Mouse (Mus musculus): ENCODE measurements around the gene Rexo1.

Rexo1 gene

DNA sequence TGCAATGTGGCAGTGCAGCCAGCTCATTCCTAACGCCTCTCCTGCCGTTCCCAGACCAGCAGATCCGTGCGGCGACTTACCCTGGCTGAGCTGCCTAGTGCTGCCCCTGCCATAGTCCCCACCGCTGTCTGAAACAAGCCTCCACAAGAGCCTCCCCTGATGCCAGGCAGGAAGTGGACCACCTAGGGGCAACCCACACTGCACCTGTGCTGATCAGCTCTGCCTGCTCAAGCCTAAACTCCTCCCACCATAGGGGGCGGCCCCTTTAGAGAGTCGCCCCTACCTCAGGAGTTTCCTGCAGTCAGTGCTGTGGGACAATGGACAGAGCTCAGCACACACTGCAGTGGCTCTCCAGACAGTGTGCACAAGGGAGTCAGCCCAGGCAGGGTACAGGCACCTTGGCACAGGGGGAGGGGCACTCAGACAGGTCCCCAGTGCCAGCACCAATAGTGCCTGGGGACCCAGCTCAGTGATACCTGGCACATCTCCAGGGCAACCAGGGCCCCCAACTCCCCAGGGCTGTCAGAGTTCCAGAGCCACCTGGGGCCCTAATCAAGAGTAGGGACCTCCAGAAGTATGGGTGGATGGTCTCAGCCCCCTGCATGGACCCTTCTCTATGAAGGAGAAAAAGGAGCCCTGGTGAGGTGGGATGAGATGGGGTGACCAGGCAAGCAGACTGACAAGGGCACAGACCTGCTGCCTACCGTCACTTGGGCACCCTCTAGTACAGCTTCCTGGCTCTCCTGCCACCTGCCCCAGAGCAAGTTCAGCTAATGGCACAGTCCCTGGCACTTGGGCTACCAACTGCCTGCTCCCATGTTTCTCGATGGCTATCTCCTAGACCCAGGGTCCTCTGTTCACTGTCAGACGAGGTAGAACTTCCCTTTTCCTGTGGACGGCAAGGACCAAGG lies 23.5 kb upstream of the Rexo1 start:
- DNase-seq, result peak; percentile 72

DNA sequence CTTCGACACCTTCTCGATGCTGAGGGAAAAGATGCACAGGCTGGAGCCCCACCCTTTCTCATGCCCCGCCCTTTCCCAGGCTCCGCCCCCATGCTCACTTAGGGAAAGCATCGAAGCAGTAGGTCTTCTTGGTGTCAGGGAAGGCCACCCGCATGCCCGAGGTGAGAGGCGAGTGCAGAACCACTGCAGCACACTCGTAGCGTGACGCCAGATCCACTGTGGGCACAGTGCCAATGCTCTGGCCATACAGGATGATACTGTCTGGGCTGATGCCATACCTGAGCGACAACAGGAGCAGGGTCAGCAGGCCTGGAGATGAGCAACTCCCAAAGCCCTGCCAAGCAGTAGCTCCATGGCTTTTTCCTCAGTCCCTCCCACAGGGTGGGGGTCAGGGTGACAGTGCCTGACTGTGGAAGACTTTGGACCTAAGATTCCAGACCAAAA lies 22.7 kb upstream of the Rexo1 start:
- DNase-seq, result peak; percentile 66

DNA sequence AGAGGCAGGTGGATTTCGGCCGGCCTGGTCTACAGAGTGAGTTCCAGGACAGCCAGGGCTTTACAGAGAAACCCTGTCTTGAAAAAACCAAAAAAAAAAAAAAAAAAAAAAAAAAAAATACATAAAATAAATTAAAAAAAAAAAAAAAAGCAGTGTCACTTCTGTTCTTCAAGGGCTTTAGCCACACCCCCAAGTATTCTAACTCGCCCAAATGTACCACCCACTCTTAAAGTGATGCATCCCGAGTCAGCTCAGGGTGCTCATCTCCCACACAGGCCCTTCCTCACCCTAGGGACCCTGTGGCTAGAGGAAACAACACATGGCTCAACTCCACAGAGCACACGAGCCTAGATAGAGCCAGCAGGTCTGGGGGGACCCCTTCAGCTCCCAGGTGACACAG lies 21.7 kb upstream of the Rexo1 start:
- no peak for DNase-seq

DNA sequence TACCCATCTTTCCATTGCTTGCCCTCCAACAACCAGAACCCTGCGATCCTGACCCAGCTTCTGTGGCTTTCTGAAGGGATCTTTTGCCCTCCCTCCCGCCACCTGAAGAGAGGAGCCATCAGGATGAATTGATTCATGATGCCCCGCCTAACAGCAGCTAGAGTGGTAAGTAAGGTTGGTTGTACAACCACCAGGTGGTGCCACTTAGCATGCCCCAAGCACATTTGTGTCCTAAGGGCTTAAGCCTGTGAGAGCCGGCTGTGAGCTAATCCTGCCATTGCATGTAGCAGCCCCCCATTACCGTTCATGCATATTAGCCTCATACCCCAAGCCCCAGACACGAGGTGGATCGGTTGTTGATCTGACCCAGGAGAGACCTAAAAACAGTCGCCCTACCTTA lies 17.6 kb upstream of the Rexo1 start:
- DNase-seq, result peak; percentile 84

DNA sequence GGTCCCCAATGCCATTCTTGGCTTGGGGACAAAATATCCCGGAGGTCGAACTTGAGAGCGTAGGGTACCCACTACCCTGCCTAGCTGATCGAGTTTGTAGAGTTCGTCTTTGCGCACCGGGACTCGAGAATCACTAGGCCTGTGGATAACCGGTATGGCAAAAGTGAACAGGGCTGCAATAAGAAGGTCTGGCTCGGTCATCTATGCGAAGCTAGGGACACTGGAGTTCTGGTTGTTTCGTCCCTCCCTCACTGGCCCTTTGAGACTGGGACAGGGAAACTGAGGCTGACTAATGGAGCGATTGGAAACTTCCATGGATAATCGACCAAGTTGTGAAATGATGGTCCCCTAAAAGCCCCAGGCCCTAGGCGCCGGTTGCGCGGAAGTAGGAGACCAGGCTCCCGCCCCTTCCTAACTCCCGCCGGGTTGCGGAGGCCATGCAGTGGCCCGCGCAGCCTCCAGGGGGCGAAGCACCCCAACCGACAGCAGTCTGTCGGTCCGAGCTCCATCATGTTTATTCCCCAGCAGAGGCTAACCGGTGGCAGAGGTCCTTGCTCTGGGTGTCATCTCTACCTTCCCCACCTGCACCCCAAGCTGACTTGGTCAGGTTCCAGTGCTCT lies 16.9 kb upstream of the Rexo1 start:
- peak; percentile 90 for DNase-seq

DNA sequence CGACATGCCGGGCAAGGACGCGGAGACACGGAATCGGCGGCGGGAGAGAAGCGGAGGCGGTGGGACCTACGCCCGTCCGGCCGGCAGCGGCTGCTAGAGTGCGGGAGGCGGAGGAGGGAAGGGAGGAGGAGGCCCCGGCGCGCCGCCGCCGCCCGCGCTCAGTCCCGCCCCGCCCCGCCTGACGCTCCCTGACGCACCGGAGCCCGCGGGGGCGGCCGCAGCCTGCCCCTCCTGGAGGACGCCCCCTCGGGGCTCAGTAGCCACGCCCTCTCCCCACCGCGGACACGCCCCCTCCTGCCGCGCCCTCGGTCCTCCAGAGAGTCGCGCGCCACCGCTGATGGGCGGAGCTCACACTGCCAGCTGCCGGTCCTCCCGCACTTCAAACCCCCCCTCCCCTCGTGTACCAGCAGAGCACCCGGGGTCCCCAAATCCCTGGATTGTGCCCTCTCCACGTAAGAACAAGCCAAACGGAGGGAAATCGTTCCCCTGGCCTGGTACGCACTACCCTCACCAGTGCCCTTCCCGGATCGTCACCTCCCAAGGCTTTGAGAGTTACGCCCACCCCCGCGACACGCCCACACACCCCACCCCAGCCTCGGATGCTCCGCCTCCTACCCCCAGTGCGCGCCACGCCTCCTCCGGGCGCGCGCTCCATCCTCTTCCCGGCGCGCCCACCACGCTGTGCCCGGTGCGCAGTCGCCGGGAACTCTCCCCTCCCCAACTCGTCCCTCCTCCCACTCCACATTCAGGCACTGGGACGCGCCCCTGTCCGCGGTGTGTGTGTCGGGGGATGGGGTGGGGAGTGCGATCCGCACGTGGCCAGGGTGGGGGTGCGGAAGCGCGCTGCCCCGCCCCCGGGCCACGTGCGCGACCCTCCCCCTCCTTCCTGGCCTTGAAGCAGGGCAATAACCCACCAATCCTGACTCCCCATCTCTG lies 16.1 kb upstream of the Rexo1 start, which contains the start of gene Klf16:
TSS of gene Klf16 (minus strand) at position 127 of the 936 bp plus-strand sequence.
- peak; percentile 99 for DNase-seq

DNA sequence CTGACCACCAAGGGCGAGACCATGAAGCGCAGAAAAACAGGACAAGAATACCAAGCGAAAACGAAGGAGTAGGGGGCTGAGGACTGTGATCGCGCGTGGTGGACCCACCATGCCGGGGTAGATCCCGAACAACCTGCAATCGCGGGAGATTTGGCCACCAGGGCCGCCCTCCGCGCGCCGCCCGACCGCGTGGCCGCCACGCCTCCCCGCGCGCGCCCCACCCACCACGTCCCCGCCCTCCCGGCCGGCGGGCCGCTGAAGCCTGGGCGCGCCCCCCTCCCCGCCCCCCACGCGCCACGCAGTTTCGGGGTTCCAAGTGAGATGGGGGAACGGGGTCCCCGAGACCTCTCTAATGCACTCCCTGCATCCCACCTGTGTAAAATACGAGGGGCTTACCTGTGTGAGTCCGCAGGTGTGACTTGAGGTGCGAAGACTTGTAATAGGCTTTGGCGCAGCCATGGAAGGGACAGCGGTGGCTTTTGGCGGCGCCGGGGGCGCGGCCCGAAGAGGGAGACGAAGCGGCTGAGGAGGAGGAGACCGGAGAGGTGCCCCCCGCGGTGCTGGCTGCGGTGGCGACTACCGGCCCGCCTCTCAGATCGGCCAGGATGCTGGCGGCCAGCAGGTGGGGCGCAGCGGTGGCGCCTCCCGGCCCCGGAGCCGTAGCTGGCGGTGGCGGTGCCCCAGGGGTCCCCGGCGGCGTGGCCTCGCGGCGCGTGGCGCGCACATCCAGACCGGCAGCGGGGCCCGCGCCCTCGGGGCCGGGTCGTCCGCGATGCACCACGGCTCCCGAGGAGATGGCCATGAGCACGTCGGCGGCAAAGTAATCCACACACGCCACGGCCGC lies 15.2 kb upstream of the Rexo1 start:
- peak; percentile 79 for DNase-seq

DNA sequence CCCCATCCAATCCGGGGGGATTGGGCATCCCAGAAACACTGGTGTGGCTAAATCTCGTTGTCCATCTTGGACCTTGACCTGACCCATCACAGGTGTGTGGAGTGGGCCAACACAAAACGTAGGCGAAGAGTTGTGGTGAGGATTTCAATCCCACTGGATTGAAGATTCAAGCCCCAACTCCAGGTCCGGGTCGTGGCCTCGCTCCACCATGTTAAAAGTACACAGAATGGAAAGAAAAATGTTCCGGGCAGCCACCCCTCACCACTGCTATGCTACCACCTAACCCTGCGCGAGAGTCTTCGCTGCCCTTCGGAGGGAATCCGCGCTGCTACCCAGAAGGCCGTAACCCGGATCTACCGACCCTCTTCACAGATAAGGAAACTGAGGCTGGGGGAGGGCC lies 14.6 kb upstream of the Rexo1 start:
- DNase-seq, result no peak

DNA sequence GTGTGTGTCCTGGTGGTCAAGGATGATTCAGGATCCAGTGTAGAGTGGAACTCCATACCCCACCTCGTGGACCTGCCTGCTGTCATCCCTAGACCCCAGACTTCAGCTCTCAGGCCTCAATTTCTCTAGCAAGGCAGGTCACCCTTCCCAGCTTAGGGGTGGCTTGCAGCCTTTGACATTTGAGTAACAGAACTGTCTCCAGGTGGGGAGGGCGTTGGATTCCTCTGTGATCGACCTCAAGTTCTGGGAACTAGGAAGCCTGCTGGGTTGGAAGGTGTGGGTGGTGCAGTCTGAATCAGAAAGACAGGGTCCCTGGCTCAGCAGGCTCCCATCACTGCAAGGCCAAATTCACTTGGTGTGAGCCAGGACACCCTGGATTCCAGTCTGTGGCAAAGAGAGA lies 13.5 kb upstream of the Rexo1 start:
- peak; percentile 9 for DNase-seq

DNA sequence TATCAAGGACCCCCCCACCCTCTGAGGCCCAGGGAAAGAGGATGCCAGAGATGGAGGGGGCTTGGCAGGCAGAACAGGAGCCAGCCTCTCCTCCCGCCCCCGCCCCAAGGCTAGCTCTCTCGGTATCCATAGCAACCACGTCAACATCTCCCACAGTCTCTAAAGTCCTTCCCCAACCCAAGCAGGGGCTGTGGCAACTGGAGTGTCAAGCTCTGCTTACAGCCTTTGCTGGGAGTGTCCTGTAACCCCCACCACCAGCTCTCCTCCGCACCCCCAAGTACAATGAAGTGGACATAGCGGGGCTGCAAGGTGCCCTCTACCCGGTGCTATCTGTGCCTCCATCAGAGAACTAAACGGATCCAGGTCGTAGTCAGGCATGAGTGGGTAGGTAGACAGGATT lies 12.6 kb upstream of the Rexo1 start:
- DNase-seq, result peak; percentile 16

DNA sequence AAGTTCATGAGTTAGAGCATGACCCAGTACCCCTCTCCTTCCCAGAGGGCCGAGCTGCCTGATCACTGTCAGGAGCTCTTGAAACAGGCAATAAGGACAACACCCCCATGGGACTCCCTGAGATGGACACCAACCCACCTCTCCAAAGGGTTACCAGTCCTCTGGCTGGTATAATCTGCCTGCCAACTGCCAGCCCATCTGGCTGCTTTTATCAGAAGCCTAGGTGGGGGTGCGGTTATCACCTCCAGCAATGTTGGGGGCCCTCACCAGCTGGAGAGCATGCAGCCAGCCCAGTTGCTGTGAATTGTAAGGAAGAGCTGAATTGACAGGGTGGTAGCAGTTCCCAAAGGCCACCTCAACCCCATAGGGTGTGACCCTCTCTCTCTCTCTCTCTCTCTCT lies 11.1 kb upstream of the Rexo1 start:
- no peak for DNase-seq

DNA sequence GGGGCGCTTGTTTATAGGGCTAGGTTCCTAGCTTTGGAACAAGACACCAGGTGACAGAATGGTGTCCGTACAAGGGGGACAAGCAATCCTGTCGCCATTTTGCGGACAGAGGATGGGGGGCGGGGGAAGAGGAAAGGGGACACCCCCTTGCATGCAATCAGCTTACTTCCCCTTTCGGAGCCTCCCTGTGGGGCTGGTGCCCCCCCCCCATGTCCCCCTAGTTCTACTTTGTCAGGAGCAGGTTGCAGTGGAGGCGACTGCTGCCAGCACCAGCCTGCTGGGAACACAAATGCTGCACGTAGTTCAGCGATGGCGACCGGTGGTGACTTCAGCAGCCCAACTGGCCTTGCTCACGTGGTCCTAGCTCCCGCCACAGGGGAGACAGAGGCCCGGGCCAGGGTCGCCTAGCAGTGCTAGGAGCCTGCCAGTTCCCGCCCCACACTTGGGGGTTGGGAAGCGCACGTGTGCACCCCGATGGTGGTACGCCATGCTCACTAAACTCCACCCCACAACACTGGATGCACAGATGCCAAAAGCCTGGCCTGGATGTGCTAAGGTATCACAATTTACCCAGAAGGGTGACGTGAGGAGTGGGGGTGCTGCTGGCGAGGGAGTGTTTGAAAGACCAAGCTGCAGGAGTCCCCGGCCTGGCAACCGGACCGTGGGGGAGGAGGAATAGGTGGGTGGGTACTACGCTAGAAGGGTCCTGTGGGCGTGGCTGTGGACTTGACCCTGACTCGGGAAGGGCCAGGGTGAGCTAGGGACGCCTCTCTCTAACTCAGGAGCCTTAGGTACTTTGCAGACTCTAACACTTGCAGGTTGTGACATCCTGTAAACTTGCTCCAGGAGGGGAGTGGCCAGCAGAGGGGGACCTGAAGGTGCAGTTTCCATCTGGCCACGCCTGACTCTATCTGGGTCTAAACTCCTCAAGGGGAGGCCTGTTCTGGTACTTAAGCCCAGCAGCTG lies 9.8 kb upstream of the Rexo1 start:
- DNase-seq, result peak; percentile 57

DNA sequence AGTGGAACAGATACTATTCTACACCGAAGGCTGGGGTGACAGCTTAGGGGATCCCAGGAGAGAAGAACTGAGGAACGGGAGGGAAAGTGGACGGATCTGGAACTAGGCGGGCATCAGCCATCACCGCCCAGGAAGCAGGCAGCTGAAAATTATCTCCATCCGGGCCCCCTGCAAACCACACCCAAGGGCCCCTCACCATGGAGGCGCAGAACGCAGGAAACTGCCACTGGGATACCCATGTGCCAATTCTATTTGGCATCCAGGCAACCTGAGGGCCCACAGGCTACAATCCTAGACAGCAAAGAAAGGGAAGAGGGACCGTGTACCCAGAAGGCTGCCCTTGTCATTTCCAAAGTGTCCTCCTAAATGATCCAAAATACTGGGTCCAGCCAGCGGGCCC lies 9.1 kb upstream of the Rexo1 start:
- no peak for DNase-seq

DNA sequence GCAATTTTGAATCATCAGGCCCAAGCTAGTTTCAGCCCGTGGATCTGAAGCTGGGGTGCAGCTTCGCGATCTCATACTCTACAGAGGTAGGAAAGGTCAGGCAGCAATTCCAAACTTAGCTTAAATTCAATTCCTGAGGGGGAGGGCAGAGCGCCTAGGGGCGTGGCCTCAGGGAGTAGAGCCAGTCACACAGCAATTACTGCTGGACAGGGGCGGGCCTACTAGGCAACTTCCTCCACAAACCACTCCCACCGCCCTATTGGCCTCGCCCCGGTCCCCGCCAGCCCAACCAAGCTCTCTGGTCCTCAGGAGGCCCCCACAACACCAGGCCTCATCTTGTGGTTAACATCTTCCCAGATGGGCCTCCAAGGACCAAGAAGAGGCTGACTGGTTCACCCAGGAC lies 8.3 kb upstream of the Rexo1 start:
- DNase-seq, result peak; percentile 68

DNA sequence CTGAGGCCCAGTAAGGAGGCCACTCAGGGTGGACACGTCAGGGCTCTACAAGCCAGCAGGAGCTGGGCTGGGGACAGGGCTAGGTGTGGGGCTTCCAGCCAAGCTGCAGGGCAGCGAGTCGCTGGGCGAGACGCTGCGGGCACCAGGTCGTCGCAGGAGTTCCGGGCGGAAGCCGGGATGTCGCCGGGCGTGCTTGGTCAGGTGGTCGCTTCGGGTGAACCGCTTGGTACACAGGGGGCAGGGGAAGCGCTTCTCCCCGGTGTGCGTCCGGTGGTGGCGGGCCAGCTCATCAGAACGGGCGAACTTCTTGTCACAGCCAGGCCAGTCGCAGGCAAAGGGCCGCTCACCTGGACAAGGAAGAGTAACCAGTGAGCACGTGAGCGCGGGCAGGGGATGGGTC lies 7.5 kb upstream of the Rexo1 start:
- no peak for DNase-seq

DNA sequence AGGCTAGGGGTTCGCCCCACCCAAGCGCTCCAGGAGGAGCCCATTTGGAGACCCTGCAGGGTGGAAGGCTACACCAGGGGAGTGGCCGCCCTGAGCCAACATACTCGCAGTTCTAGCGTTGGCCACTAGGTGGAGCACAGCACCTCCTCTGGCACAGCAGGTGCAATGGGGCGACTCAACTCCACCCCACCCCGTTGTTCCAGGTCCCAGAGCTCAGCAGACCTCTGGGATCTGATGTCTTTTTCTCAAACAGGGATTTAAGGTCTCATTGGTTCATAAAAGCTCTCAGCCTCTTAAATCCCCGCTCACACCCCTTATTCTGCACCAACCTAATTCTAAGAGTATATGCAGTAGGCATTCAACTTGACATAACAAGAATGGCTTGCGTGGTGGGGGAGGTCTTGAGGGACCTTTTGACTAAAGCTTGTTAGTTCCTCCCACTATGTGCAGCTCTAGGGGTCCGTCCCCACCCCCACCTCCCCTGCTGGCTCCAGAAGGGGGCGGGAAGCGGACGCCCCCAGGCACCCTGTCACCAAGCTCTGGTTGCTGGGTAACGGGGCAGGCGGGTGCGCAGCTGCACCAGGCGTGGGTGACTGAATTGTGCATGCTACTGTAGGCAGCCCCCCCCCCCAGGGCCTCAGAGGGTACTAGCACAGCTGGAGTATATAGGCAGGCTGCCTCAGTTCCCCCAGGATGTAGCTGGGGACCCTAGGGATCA lies 5.2 kb upstream of the Rexo1 start:
- DNase-seq, result peak; percentile 96

DNA sequence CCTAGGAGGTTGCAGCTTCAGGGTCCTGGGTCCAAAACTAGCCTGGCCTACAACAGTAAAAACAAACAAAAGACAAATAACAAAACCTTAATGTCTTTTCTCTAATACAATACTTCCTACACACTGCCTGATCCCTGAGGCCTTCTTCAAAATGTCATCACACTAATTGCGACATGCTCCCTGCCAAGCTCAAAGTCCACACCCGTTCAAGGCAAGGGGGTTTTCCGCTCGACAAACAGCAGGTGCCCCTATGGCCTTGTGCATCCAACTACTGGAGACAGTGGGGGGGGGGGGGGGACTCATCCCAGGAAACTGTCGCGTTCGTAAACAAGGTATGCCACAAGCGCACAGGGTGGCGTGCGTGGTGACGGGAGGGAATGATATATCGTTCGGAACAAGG lies 739 bp downstream of the Rexo1 start:
- DNase-seq, result no peak

DNA sequence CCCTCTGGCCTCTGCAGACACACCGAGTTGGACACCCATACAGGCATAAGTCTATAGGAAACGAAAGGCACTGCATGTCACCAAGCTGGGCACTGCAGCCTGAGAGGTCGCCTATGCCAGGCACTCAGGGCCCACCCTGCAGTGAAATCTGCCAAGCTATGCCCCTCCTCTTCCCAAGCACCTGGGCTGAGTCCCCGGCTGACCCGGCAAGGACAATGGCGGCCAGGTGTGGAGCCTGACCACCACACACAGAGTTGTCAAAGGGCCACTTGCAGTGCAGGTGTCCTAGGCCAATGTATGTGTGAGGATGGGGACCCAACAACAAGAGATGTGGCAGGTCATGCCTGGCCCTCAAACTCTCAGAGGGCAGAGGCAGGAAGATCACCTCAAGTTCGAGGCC lies 1.9 kb downstream of the Rexo1 start:
- no peak for DNase-seq

DNA sequence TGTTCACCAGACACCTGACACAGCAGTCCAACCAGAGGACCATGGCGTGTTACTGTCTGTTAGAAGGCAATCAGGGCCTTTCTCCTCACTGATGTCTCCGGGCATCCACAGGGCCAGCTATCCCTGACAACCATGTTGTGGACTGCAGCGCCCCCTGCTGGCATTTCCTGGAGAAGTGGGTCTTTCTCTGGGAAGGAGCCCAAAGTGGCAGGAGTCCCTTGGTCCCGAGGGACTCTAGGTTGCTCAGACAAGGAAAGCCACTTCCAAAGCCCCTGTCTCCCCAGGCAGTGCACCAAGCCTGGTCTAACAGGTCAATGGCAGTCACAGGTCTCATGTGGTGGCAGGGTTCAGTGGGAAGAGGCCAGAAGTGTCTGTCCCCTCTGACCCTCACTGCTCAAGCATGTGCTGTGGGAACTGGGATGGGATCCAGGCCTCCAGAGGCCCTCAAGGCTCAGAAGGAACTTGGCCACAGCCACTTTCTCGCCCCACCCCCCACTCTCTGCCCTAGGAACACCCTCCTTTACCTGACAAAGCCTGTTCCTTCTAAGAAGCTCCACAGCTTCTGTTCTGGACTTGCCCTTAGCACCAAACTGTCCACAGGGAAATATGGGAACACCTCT lies 3.9 kb downstream of the Rexo1 start:
- DNase-seq, result peak; percentile 88

DNA sequence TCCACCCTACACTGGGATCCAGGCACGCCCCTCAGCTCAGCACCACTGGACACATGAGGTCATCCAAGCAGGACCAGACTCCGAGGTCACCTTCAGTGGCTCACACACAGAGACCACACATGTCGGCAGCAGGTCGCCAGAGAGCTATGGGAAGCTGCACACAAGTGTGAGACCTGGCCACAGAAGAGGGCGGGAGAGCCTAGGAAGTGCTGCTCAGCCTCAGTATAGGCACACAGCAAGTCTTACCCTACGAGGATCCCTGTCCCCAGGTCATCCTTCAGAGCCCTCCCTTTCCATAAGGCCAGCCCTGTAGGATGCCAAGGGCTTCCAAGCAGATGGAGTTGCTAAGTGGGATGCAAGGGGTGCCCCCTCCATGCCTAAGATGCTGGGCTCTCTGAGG lies 7.4 kb downstream of the Rexo1 start:
- no peak for DNase-seq
